Mouse (Mus musculus) forebrain, embryonic 12.5 days (tissue): ENCODE results near the gene Tigd2. TPM values are rescaled to one million over a fixed set of nuclear protein-coding genes. Genes with fewer than 3 reads are reported as not detected.
A peak's percentile ranks its signal among the peaks of the same experiment; 100 is the strongest.

ENCODE experiments used
- ATAC-seq: fragments of 200-750 bp; cut with Nextera tagmentation; 2 replicates; pipeline ENCODE4 v1.8.0; 2017; ENCODE audit warnings: moderate TSS enrichment; ENCODE audit not compliant: low FRiP score
- H3K27ac ChIP-seq: fragments of 300-500 bp; sonication (generic); 2 replicates; pipeline ENCODE4 v1.5.1; 2016; ENCODE audit warnings: mild to moderate bottlenecking
- H3K27me3 ChIP-seq: fragments of 300-500 bp; sonication (generic); 2 replicates; pipeline ENCODE4 v1.6.1; 2016; ENCODE audit warnings: mild to moderate bottlenecking
- H3K36me3 ChIP-seq: fragments of 300-500 bp; sonication (generic); replicated peaks from 2 replicates; pipeline ENCODE4 v1.6.1; 2016; ENCODE audit warnings: mild to moderate bottlenecking
- H3K4me1 ChIP-seq: fragments of 300-500 bp; sonication (generic); 2 replicates; pipeline ENCODE4 v1.6.1; 2016
- H3K4me2 ChIP-seq: fragments of 300-500 bp; sonication (generic); 2 replicates; pipeline ENCODE4 v1.6.1; 2016; ENCODE audit warnings: mild to moderate bottlenecking, moderate library complexity
- H3K4me3 ChIP-seq: fragments of 300-500 bp; sonication (generic); replicated peaks from 2 replicates; pipeline ENCODE4 v1.5.1; 2016; ENCODE audit warnings: mild to moderate bottlenecking
- H3K9ac ChIP-seq: fragments of 300-500 bp; sonication (generic); 2 replicates; pipeline ENCODE4 v1.6.1; 2016; ENCODE audit warnings: mild to moderate bottlenecking
- H3K9me3 ChIP-seq: fragments of 300-500 bp; sonication (generic); 2 replicates; pipeline ENCODE4 v1.6.1; 2016
- WGBS: fragments of 180-500 bp; shearing (Covaris S2); methylation state at CpG from one replicate; pipeline ENCODE4 v1.1.7; 2016; 5-methylcytosine and 5-hydroxymethylcytosine counted together
- polyA plus RNA-seq: library from polyadenylated mRNA; unstranded; fragments of >200 nt; fragmentation: Nextera tagmentation; extraction: Ambion mirVana; gene quantifications from 2 replicates; pipeline ENCODE4 v1.2.1, GENCODE M21; 2016

Tigd2 gene
- polyA plus RNA-seq, 1 experiment from 2014 or later, result 9.7 TPM

- H3K4me2 ChIP-seq, result no peak overlapping the region
- no peaks in the 10 kb centered on the region for H3K36me3 ChIP-seq
- H3K9ac ChIP-seq, result no peak overlapping the region
- H3K4me3 ChIP-seq, result no peak overlapping the region
- H3K27me3 ChIP-seq, result no peaks in the 10 kb centered on the region
- no peak overlapping the region for H3K27ac ChIP-seq
- no peak for ATAC-seq
- 51% methylated on average over 2 of the region's 2 CpGs for WGBS
- H3K9me3 ChIP-seq, result no peaks in the 10 kb centered on the region
- no peaks in the 10 kb centered on the region for H3K4me1 ChIP-seq
These were observed 12.6 kb upstream of the Tigd2 start for GRCm38 (mm10) chr6:59195849-59196635.

- H3K36me3 ChIP-seq, result no peaks in the 10 kb centered on the region
These were observed 11.9 kb upstream of the Tigd2 start for GRCm38 (mm10) chr6:59196746-59197145.

GRCm38 (mm10) chr6:59198356-59198755 lies 10.3 kb upstream of the Tigd2 start:
- H3K27ac ChIP-seq, result no peak overlapping the region
- no peak overlapping the region for H3K9ac ChIP-seq
- no peaks in the 10 kb centered on the region for H3K9me3 ChIP-seq
- H3K27me3 ChIP-seq, result no peaks in the 10 kb centered on the region
- H3K4me3 ChIP-seq, result no peak overlapping the region
- ATAC-seq, result no peak
- no peak overlapping the region for H3K4me2 ChIP-seq
- H3K36me3 ChIP-seq, result no peaks in the 10 kb centered on the region
- no peaks in the 10 kb centered on the region for H3K4me1 ChIP-seq
- 86% methylated on average over 3 of the region's 3 CpGs for WGBS

More at GRCm38 (mm10) chr6:59196746-59197145, 11.9 kb upstream of the Tigd2 start:
- Histone ChIP-seq H3K4me2 (no peak overlapping the region), H3K9me3 (no peaks in the 10 kb centered on the region), H3K4me3 (no peak overlapping the region), H3K9ac (no peak overlapping the region), H3K4me1 (no peaks in the 10 kb centered on the region), H3K27ac (no peak overlapping the region), H3K27me3 (no peaks in the 10 kb centered on the region)
- no peak for ATAC-seq

GRCm38 (mm10) chr6:59199021-59199420 lies 9.6 kb upstream of the Tigd2 start:
- no peaks in the 10 kb centered on the region for H3K9me3 ChIP-seq
- H3K4me1 ChIP-seq, result no peaks in the 10 kb centered on the region
- WGBS, result 91% methylated on average over 2 of the region's 2 CpGs
- H3K27ac ChIP-seq, result no peak overlapping the region
- no peaks in the 10 kb centered on the region for H3K36me3 ChIP-seq
- H3K4me2 ChIP-seq, result no peak overlapping the region
- H3K9ac ChIP-seq, result no peak overlapping the region
- no peak for ATAC-seq
- no peaks in the 10 kb centered on the region for H3K27me3 ChIP-seq
- H3K4me3 ChIP-seq, result no peak overlapping the region

GRCm38 (mm10) chr6:59207561-59207960 lies 1.1 kb upstream of the Tigd2 start:
- Histone ChIP-seq H3K9me3 (no peaks in the 10 kb centered on the region), H3K27ac (no peak overlapping the region), H3K36me3 (no peaks in the 10 kb centered on the region), H3K27me3 (no peaks in the 10 kb centered on the region), H3K9ac (no peak overlapping the region), H3K4me1 (peaks cover 7% of the 10 kb centered on the region), H3K4me2 (no peak overlapping the region), H3K4me3 (no peak overlapping the region)
- WGBS, result 92% methylated on average over 1 of the region's 1 CpGs
- ATAC-seq, result no peak

GRCm38 (mm10) chr6:59209299-59209707 lies 633 bp downstream of the Tigd2 start:
- H3K4me1 ChIP-seq, result peaks cover 7% of the 10 kb centered on the region
- H3K27ac ChIP-seq, result no peak overlapping the region
- peak overlapping the region; percentile 67 for H3K4me2 ChIP-seq
- peak overlapping the region; percentile 82 for H3K9ac ChIP-seq
- peak; percentile 73 for ATAC-seq
- H3K4me3 ChIP-seq, result peak overlapping the region; percentile 75
- no peaks in the 10 kb centered on the region for H3K27me3 ChIP-seq
- no peaks in the 10 kb centered on the region for H3K36me3 ChIP-seq
- 53% methylated on average over 5 of the region's 5 CpGs for WGBS
- no peaks in the 10 kb centered on the region for H3K9me3 ChIP-seq

- no peaks in the 10 kb centered on the region for H3K27me3 ChIP-seq
- no peaks in the 10 kb centered on the region for H3K36me3 ChIP-seq
- no peaks in the 10 kb centered on the region for H3K4me1 ChIP-seq
- no peaks in the 10 kb centered on the region for H3K9me3 ChIP-seq
- ATAC-seq, result no peak
- H3K4me3 ChIP-seq, result no peak overlapping the region
- H3K9ac ChIP-seq, result no peak overlapping the region
- H3K27ac ChIP-seq, result no peak overlapping the region
- no peak overlapping the region for H3K4me2 ChIP-seq
These were observed 24.5 kb downstream of the Tigd2 start for GRCm38 (mm10) chr6:59233191-59233590.

- no peaks in the 10 kb centered on the region for H3K4me1 ChIP-seq
- no peaks in the 10 kb centered on the region for H3K27me3 ChIP-seq
- H3K9ac ChIP-seq, result no peak overlapping the region
- H3K4me3 ChIP-seq, result no peak overlapping the region
- ATAC-seq, result no peak
- no peak overlapping the region for H3K4me2 ChIP-seq
- no peaks in the 10 kb centered on the region for H3K9me3 ChIP-seq
- no peak overlapping the region for H3K27ac ChIP-seq
- no peaks in the 10 kb centered on the region for H3K36me3 ChIP-seq
These were observed 25.0 kb downstream of the Tigd2 start for GRCm38 (mm10) chr6:59233651-59234050.

- Histone ChIP-seq H3K27ac (no peak overlapping the region), H3K27me3 (no peaks in the 10 kb centered on the region), H3K4me1 (no peaks in the 10 kb centered on the region), H3K4me3 (no peak overlapping the region), H3K4me2 (no peak overlapping the region), H3K36me3 (no peaks in the 10 kb centered on the region), H3K9me3 (no peaks in the 10 kb centered on the region), H3K9ac (no peak overlapping the region)
- 38% methylated on average over 2 of the region's 2 CpGs for WGBS
- ATAC-seq, result no peak
These were observed 41.0 kb downstream of the Tigd2 start for GRCm38 (mm10) chr6:59249675-59250074.

- H3K9ac ChIP-seq, result no peak overlapping the region
- no peak overlapping the region for H3K4me2 ChIP-seq
- no peaks in the 10 kb centered on the region for H3K4me1 ChIP-seq
- H3K9me3 ChIP-seq, result no peaks in the 10 kb centered on the region
- ATAC-seq, result no peak
- H3K27me3 ChIP-seq, result no peaks in the 10 kb centered on the region
- H3K4me3 ChIP-seq, result no peak overlapping the region
- H3K36me3 ChIP-seq, result no peaks in the 10 kb centered on the region
- no peak overlapping the region for H3K27ac ChIP-seq
These were observed 41.9 kb downstream of the Tigd2 start for GRCm38 (mm10) chr6:59250536-59250935.

GRCm38 (mm10) chr6:59255909-59256308 lies 47.2 kb downstream of the Tigd2 start:
- Histone ChIP-seq H3K9me3 (no peaks in the 10 kb centered on the region), H3K4me1 (no peaks in the 10 kb centered on the region), H3K27ac (no peak overlapping the region), H3K27me3 (no peaks in the 10 kb centered on the region), H3K36me3 (no peaks in the 10 kb centered on the region), H3K4me2 (no peak overlapping the region), H3K4me3 (no peak overlapping the region), H3K9ac (no peak overlapping the region)
- WGBS, result 93% methylated on average over 1 of the region's 1 CpGs
- no peak for ATAC-seq
